Mouse (Mus musculus): ENCODE results near the gene Grip2. TPM values are rescaled to one million over a fixed set of nuclear protein-coding genes. Genes with fewer than 3 reads are reported as not detected.

Grip2 gene
- polyA plus RNA-seq, 1 experiment from 2014 or later: 0.06 TPM

DNA sequence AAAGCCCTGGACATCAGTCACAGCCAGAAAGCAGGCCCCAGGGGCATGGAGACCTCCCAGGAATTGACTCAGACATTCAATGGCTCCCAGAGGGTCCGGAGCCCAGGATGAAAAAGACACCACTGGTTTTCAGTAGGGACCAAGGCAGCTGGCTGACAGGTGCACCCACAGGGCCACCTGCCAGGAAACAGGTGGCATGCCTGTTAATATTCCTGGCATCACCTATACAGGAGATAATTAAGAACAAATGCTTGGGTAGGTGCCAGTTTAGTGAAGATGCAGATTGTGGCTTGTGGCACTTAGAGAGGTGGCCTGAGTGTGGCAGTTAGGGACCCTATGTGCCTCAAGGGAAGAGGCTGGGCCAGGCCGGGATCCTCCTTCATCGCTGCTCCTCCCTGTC lies 13.4 kb downstream of the Grip2 start:
- H3K4me1 ChIP-seq (ENCODE audit: control insufficient read depth, insufficient read depth, low read length): no peaks in the 10 kb centered on the region
- H3K27ac ChIP-seq (replicated peaks; ENCODE audit: low read depth, low read length): no peak overlapping the region
- DNase-seq (ENCODE audit: low spot score) (no peak), ATAC-seq (replicated peaks; ENCODE audit: insufficient number of reproducible peaks, low FRiP score, low TSS enrichment, low read depth) (no peak)
- H3K36me3 ChIP-seq (replicated peaks; ENCODE audit: control insufficient read depth, insufficient read depth, low read depth, low read length): no peaks in the 10 kb centered on the region
- no peak overlapping the region for H3K4me3 ChIP-seq (ENCODE audit: low read depth, low read length)
- no peaks in the 10 kb centered on the region for H3K9me3 ChIP-seq (replicated peaks; ENCODE audit: control insufficient read depth, low read length)
- H3K27me3 ChIP-seq (ENCODE audit: control insufficient read depth, insufficient read depth, low read length): 0 out of 2 replicates have a peak, but pooled peaks cover 2% of the 10 kb centered on the region
- H3K9ac ChIP-seq (replicated peaks; ENCODE audit: low read length): no peak overlapping the region
- no peak overlapping the region for H3K4me2 ChIP-seq (ENCODE audit: low read depth, low read length)
- 90% methylated on average over 3 of the region's 3 CpGs for WGBS

DNA sequence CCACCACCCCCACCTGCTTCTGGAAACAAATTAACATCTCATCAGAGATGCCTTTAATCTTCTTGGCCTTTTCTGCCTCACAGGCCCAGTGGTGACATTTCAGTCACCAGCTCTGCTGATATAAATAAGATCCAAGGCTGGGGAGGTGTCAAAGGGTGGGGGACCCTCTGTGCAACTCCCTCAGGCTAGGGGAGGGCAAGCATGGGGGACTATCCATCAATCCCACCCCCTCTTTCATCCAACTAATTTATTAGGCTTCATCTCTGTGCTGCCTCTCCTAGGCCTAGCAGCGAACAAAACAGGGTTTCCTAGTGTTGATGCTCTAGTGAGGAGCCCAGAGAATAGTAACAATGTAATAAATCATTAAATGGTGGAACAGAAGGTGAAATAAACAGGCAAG lies 17.0 kb downstream of the Grip2 start:
- no peak overlapping the region for H3K9ac ChIP-seq (replicated peaks; ENCODE audit: low read length)
- DNase-seq (ENCODE audit: low spot score): no peak
- H3K9me3 ChIP-seq (replicated peaks; ENCODE audit: control insufficient read depth, low read length): no peaks in the 10 kb centered on the region
- H3K36me3 ChIP-seq (replicated peaks; ENCODE audit: control insufficient read depth, insufficient read depth, low read depth, low read length): no peaks in the 10 kb centered on the region
- H3K4me1 ChIP-seq (ENCODE audit: control insufficient read depth, insufficient read depth, low read length): no peaks in the 10 kb centered on the region
- H3K4me2 ChIP-seq (ENCODE audit: low read depth, low read length): no peak overlapping the region
- H3K4me3 ChIP-seq (ENCODE audit: low read depth, low read length): no peak overlapping the region
- ATAC-seq (replicated peaks; ENCODE audit: insufficient number of reproducible peaks, low FRiP score, low TSS enrichment, low read depth): no peak
- peaks cover 14% of the 10 kb centered on the region for H3K27me3 ChIP-seq (ENCODE audit: control insufficient read depth, insufficient read depth, low read length)
- H3K27ac ChIP-seq (replicated peaks; ENCODE audit: low read depth, low read length): no peak overlapping the region
- 70% methylated on average over 1 of the region's 1 CpGs for WGBS

- Histone ChIP-seq H3K9ac (replicated peaks; ENCODE audit: low read length) (no peak overlapping the region), H3K9me3 (replicated peaks; ENCODE audit: control insufficient read depth, low read length) (no peaks in the 10 kb centered on the region), H3K4me1 (ENCODE audit: control insufficient read depth, insufficient read depth, low read length) (no peaks in the 10 kb centered on the region), H3K27ac (replicated peaks; ENCODE audit: low read depth, low read length) (no peak overlapping the region), H3K27me3 (ENCODE audit: control insufficient read depth, insufficient read depth, low read length) (peaks cover 14% of the 10 kb centered on the region), H3K4me3 (ENCODE audit: low read depth, low read length) (no peak overlapping the region), H3K36me3 (replicated peaks; ENCODE audit: control insufficient read depth, insufficient read depth, low read depth, low read length) (no peaks in the 10 kb centered on the region), H3K4me2 (ENCODE audit: low read depth, low read length) (no peak overlapping the region)
- no peak for DNase-seq (ENCODE audit: low spot score)
- no peak for ATAC-seq (replicated peaks; ENCODE audit: insufficient number of reproducible peaks, low FRiP score, low TSS enrichment, low read depth)
- 53% methylated on average over 6 of the region's 6 CpGs for WGBS
These were observed 19.0 kb downstream of the Grip2 start for GRCm38 (mm10) chr6:91808022-91808421.

GRCm38 (mm10) chr6:91807169-91807568 lies 19.9 kb downstream of the Grip2 start:
- DNase-seq (ENCODE audit: low spot score) (peak; percentile 43), ATAC-seq (replicated peaks; ENCODE audit: insufficient number of reproducible peaks, low FRiP score, low TSS enrichment, low read depth) (0 out of 2 replicates have a peak, but pooled peaks have one; percentile 44)
- peak overlapping the region; percentile 46 for H3K4me2 ChIP-seq (ENCODE audit: low read depth, low read length)
- no peaks in the 10 kb centered on the region for H3K36me3 ChIP-seq (replicated peaks; ENCODE audit: control insufficient read depth, insufficient read depth, low read depth, low read length)
- peak overlapping the region; percentile 28; the same call in 1 of the 2 replicates for H3K9ac ChIP-seq (replicated peaks; ENCODE audit: low read length)
- no peaks in the 10 kb centered on the region for H3K9me3 ChIP-seq (replicated peaks; ENCODE audit: control insufficient read depth, low read length)
- H3K4me3 ChIP-seq (ENCODE audit: low read depth, low read length): peak overlapping the region; percentile 22
- WGBS: 3% methylated on average over 23 of the region's 23 CpGs
- peaks cover 14% of the 10 kb centered on the region for H3K27me3 ChIP-seq (ENCODE audit: control insufficient read depth, insufficient read depth, low read length)
- H3K4me1 ChIP-seq (ENCODE audit: control insufficient read depth, insufficient read depth, low read length): no peaks in the 10 kb centered on the region
- H3K27ac ChIP-seq (replicated peaks; ENCODE audit: low read depth, low read length): no peak overlapping the region

DNA sequence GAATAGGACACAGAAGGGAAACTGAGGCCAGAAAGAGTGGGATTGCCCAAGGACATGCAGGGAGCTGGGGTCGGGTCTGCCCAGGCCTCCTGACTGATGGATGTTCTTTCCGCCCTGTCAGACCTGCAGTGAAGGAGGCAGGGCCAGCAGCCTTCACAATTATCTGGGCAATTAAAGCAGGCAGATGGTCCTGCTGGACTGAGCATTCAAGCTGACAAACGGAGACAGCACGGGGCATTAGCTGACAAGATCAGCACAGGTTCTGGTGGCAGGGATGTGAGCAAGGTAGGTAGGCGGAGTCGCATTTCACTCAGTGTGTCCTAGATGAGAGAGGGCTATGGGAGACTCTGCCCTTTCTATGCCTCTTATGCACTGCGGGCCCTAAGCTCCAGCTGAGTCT lies 22.9 kb downstream of the Grip2 start:
- no peak overlapping the region for H3K9ac ChIP-seq (replicated peaks; ENCODE audit: low read length)
- no peak for ATAC-seq (replicated peaks; ENCODE audit: insufficient number of reproducible peaks, low FRiP score, low TSS enrichment, low read depth)
- H3K27ac ChIP-seq (replicated peaks; ENCODE audit: low read depth, low read length): no peak overlapping the region

DNA sequence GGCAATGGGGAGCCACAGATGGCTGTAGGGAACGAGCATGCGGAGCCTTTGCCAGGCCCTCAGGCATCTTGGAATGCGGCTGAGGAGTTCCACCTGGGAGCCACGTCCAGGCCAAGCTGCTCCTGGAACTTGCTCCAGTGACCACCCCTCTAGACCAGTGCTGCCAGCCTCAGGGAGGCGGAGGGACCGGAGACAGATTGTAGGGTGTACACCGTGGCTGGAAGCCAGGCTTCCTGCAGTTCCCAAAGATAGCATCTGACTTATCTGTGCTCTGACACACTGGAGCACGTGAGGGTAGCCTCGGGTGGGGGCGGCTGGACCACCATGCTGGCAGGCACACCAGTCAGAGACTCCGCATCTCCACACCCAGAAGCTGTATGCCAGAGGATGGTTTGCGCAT lies 28.6 kb downstream of the Grip2 start:
- Histone ChIP-seq H3K9me3 (replicated peaks; ENCODE audit: control insufficient read depth, low read length) (no peaks in the 10 kb centered on the region), H3K4me2 (ENCODE audit: low read depth, low read length) (no peak overlapping the region), H3K27me3 (ENCODE audit: control insufficient read depth, insufficient read depth, low read length) (no peaks in the 10 kb centered on the region), H3K36me3 (replicated peaks; ENCODE audit: control insufficient read depth, insufficient read depth, low read depth, low read length) (no peaks in the 10 kb centered on the region), H3K4me1 (ENCODE audit: control insufficient read depth, insufficient read depth, low read length) (no peaks in the 10 kb centered on the region; the same call in 1 of the 2 replicates), H3K27ac (replicated peaks; ENCODE audit: low read depth, low read length) (no peak overlapping the region), H3K9ac (replicated peaks; ENCODE audit: low read length) (no peak overlapping the region), H3K4me3 (ENCODE audit: low read depth, low read length) (no peak overlapping the region)
- no peak for ATAC-seq (replicated peaks; ENCODE audit: insufficient number of reproducible peaks, low FRiP score, low TSS enrichment, low read depth)
- 73% methylated on average over 12 of the region's 12 CpGs for WGBS
- DNase-seq (ENCODE audit: low spot score): no peak

More for the DNA sequence above, 22.9 kb downstream of the Grip2 start:
- Histone ChIP-seq H3K9me3 (replicated peaks; ENCODE audit: control insufficient read depth, low read length) (no peaks in the 10 kb centered on the region), H3K36me3 (replicated peaks; ENCODE audit: control insufficient read depth, insufficient read depth, low read depth, low read length) (no peaks in the 10 kb centered on the region), H3K4me2 (ENCODE audit: low read depth, low read length) (no peak overlapping the region), H3K4me3 (ENCODE audit: low read depth, low read length) (no peak overlapping the region), H3K4me1 (ENCODE audit: control insufficient read depth, insufficient read depth, low read length) (no peaks in the 10 kb centered on the region), H3K27me3 (ENCODE audit: control insufficient read depth, insufficient read depth, low read length) (peaks cover 14% of the 10 kb centered on the region)
- 48% methylated on average over 7 of the region's 7 CpGs for WGBS
- DNase-seq (ENCODE audit: low spot score): no peak

- Histone ChIP-seq H3K9ac (replicated peaks; ENCODE audit: low read length) (no peak overlapping the region), H3K27me3 (ENCODE audit: control insufficient read depth, insufficient read depth, low read length) (no peaks in the 10 kb centered on the region), H3K4me3 (ENCODE audit: low read depth, low read length) (no peak overlapping the region), H3K27ac (replicated peaks; ENCODE audit: low read depth, low read length) (no peak overlapping the region), H3K4me1 (ENCODE audit: control insufficient read depth, insufficient read depth, low read length) (no peaks in the 10 kb centered on the region; the same call in 1 of the 2 replicates), H3K9me3 (replicated peaks; ENCODE audit: control insufficient read depth, low read length) (no peaks in the 10 kb centered on the region), H3K36me3 (replicated peaks; ENCODE audit: control insufficient read depth, insufficient read depth, low read depth, low read length) (no peaks in the 10 kb centered on the region), H3K4me2 (ENCODE audit: low read depth, low read length) (no peak overlapping the region)
- WGBS: 84% methylated on average over 4 of the region's 4 CpGs
- DNase-seq (ENCODE audit: low spot score) (no peak), ATAC-seq (replicated peaks; ENCODE audit: insufficient number of reproducible peaks, low FRiP score, low TSS enrichment, low read depth) (no peak)
These were observed 30.3 kb downstream of the Grip2 start for GRCm38 (mm10) chr6:91796736-91797135.

- Histone ChIP-seq H3K4me2 (ENCODE audit: low read depth, low read length) (no peak overlapping the region), H3K9ac (replicated peaks; ENCODE audit: low read length) (no peak overlapping the region), H3K4me1 (ENCODE audit: control insufficient read depth, insufficient read depth, low read length) (no peaks in the 10 kb centered on the region; the same call in 1 of the 2 replicates), H3K27me3 (ENCODE audit: control insufficient read depth, insufficient read depth, low read length) (no peaks in the 10 kb centered on the region), H3K9me3 (replicated peaks; ENCODE audit: control insufficient read depth, low read length) (no peaks in the 10 kb centered on the region), H3K27ac (replicated peaks; ENCODE audit: low read depth, low read length) (no peak overlapping the region), H3K4me3 (ENCODE audit: low read depth, low read length) (no peak overlapping the region), H3K36me3 (replicated peaks; ENCODE audit: control insufficient read depth, insufficient read depth, low read depth, low read length) (no peaks in the 10 kb centered on the region)
- no peak for DNase-seq (ENCODE audit: low spot score)
- 54% methylated on average over 9 of the region's 9 CpGs for WGBS
- ATAC-seq (replicated peaks; ENCODE audit: insufficient number of reproducible peaks, low FRiP score, low TSS enrichment, low read depth): no peak
These were observed 31.0 kb downstream of the Grip2 start for GRCm38 (mm10) chr6:91796064-91796463.

Measured in embryonic facial prominence, embryonic 11.5 days (tissue).